Mouse (Mus musculus) liver, adult 2 months (tissue): Measurements from ENCODE around the gene Kcns1. TPM values are rescaled to one million over a fixed set of nuclear protein-coding genes. Genes with fewer than 3 reads are reported as not detected.

ENCODE experiments used
- DNase-seq: peaks from one replicate; pipeline ENCODE4 v3.0.0-alpha.2; 2011; ENCODE audit warnings: low read depth, low spot score; ENCODE audit errors: extremely low read depth
- H3K27ac ChIP-seq: fragments of 200-500 bp; replicated peaks from 2 replicates; pipeline ENCODE4 v1.5.1; 2012; ENCODE audit warnings: low read depth, mild to moderate bottlenecking, control low read depth, inconsistent platforms, low read length; ENCODE audit not compliant: insufficient read depth
- H3K27me3 ChIP-seq: fragments of 200-500 bp; 2 replicates; pipeline ENCODE4 v1.6.1; 2012; ENCODE audit warnings: mild to moderate bottlenecking, moderate library complexity, low read length, inconsistent platforms; ENCODE audit not compliant: control insufficient read depth, insufficient read depth
- H3K36me3 ChIP-seq: fragments of 200-500 bp; 2 replicates; pipeline ENCODE4 v1.6.1; 2012; ENCODE audit warnings: low read length, inconsistent platforms; ENCODE audit not compliant: control insufficient read depth, insufficient read depth
- H3K4me1 ChIP-seq: fragments of 200-500 bp; 2 replicates; pipeline ENCODE4 v1.6.1; 2011; ENCODE audit warnings: low read length; ENCODE audit not compliant: control insufficient read depth, insufficient read depth
- H3K4me3 ChIP-seq: fragments of 200-500 bp; 2 replicates; pipeline ENCODE4 v1.5.1; 2011; ENCODE audit warnings: low read depth, mild to moderate bottlenecking, control low read depth, low read length, moderate library complexity; ENCODE audit not compliant: insufficient read depth
- H3K79me2 ChIP-seq: fragments of 200-500 bp; 2 replicates; pipeline ENCODE4 v1.6.1; 2012; ENCODE audit warnings: inconsistent platforms, mild to moderate bottlenecking, low read length, moderate library complexity; ENCODE audit not compliant: control insufficient read depth, insufficient read depth
- H3K9ac ChIP-seq: fragments of 200-500 bp; 2 replicates; pipeline ENCODE4 v1.6.1; 2012; ENCODE audit warnings: low read depth, mild to moderate bottlenecking, control low read depth, inconsistent platforms, low read length
- CTCF ChIP-seq: fragments of 200-500 bp; IDR thresholded peaks from 2 replicates; pipeline ENCODE4 v1.5.1; 2011; ENCODE audit warnings: low read depth, low read length, control low read depth
- POLR2A ChIP-seq: fragments of 200-500 bp; IDR thresholded peaks from 2 replicates; pipeline ENCODE4 v1.6.1; 2011; ENCODE audit warnings: low read length, control low read depth; ENCODE audit not compliant: insufficient read depth; ENCODE audit errors: extremely low read depth
- WGBS: fragments of 180-500 bp; shearing (Covaris S2); methylation state at CpG from one replicate; pipeline ENCODE4 v1.1.7; 2018; 5-methylcytosine and 5-hydroxymethylcytosine counted together
- polyA plus RNA-seq: library from polyadenylated mRNA; depleted of rRNA; stranded (reverse); fragments of >200 nt; gene quantifications from 2 replicates; pipeline ENCODE4 v1.2.3, GENCODE M21; 2012
- total RNA-seq: library from RNA; depleted of rRNA; stranded (reverse); fragments of >200 nt; gene quantifications from 2 replicates; pipeline ENCODE4 v1.2.3, GENCODE M21; 2014

The Kcns1 gene
- total and polyA plus RNA-seq, 2 experiments, result not detected

- TF ChIP-seq POLR2A, result no peak
- no peak for TF ChIP-seq CTCF
- Histone ChIP-seq H3K27me3 (no peaks in the 10 kb centered on the region), H3K9ac (no peak within 1 kb of the TSS), H3K79me2 (no peaks in the 10 kb centered on the region), H3K27ac (no peak within 1 kb of the TSS), H3K4me3 (no peak within 1 kb of the TSS), H3K36me3 (no peaks in the 10 kb centered on the region), H3K4me1 (no peaks in the 10 kb centered on the region)
- no peak for DNase-seq
- WGBS, result 81% methylated on average over 20 of the region's 20 CpGs
Measured at GRCm38 (mm10) chr2:164199626-164200327, 28.9 kb upstream of the Kcns1 start, which contains the start of gene Wfdc15a. Gene Wfdc15a (minus strand): TSS chr2:164200130.

GRCm38 (mm10) chr2:164196700-164196990 lies 25.7 kb upstream of the Kcns1 start:
- H3K36me3 ChIP-seq, result no peaks in the 10 kb centered on the region
- no peaks in the 10 kb centered on the region for H3K27me3 ChIP-seq
- DNase-seq, result no peak
- TF ChIP-seq CTCF, result no peak
- TF ChIP-seq POLR2A, result no peak
- H3K4me3 ChIP-seq, result no peak overlapping the region
- WGBS, result 71% methylated on average over 5 of the region's 5 CpGs
- H3K4me1 ChIP-seq, result no peaks in the 10 kb centered on the region
- no peaks in the 10 kb centered on the region for H3K79me2 ChIP-seq
- no peak overlapping the region for H3K27ac ChIP-seq
- H3K9ac ChIP-seq, result no peak overlapping the region

GRCm38 (mm10) chr2:164195971-164196699 lies 25.2 kb upstream of the Kcns1 start:
- no peaks in the 10 kb centered on the region for H3K4me1 ChIP-seq
- no peak overlapping the region for H3K4me3 ChIP-seq
- no peak overlapping the region for H3K9ac ChIP-seq
- TF ChIP-seq CTCF (no peak), POLR2A (no peak)
- H3K79me2 ChIP-seq, result no peaks in the 10 kb centered on the region
- DNase-seq, result no peak
- no peak overlapping the region for H3K27ac ChIP-seq
- 85% methylated on average over 5 of the region's 5 CpGs for WGBS
- H3K27me3 ChIP-seq, result no peaks in the 10 kb centered on the region
- H3K36me3 ChIP-seq, result no peaks in the 10 kb centered on the region

- no peak for DNase-seq
Measured at GRCm38 (mm10) chr2:164194959-164195630, 24.2 kb upstream of the Kcns1 start.

GRCm38 (mm10) chr2:164192279-164192678 lies 21.4 kb upstream of the Kcns1 start:
- Histone ChIP-seq H3K4me3 (no peak overlapping the region), H3K36me3 (no peaks in the 10 kb centered on the region), H3K27me3 (no peaks in the 10 kb centered on the region), H3K4me1 (no peaks in the 10 kb centered on the region), H3K27ac (no peak overlapping the region), H3K9ac (no peak overlapping the region), H3K79me2 (no peaks in the 10 kb centered on the region)
- DNase-seq, result peak; percentile 28
- TF ChIP-seq CTCF (no peak), POLR2A (no peak)

More at GRCm38 (mm10) chr2:164194959-164195630, 24.2 kb upstream of the Kcns1 start:
- Histone ChIP-seq H3K79me2 (no peaks in the 10 kb centered on the region), H3K36me3 (no peaks in the 10 kb centered on the region), H3K9ac (no peak overlapping the region), H3K4me3 (no peak overlapping the region), H3K27me3 (no peaks in the 10 kb centered on the region), H3K4me1 (no peaks in the 10 kb centered on the region), H3K27ac (no peak overlapping the region)
- WGBS, result 68% methylated on average over 5 of the region's 5 CpGs
- no peak for TF ChIP-seq CTCF
